Mouse (Mus musculus) 3134 (cell line): ENCODE results near the gene Pls1.

ENCODE experiments used
- DNase-seq: peaks from one replicate; pipeline ENCODE4 v3.0.0-alpha.2; 2011; ENCODE audit warnings: low spot score; ENCODE audit not compliant: insufficient read length; ENCODE audit errors: extremely low read depth

Pls1 gene

DNA sequence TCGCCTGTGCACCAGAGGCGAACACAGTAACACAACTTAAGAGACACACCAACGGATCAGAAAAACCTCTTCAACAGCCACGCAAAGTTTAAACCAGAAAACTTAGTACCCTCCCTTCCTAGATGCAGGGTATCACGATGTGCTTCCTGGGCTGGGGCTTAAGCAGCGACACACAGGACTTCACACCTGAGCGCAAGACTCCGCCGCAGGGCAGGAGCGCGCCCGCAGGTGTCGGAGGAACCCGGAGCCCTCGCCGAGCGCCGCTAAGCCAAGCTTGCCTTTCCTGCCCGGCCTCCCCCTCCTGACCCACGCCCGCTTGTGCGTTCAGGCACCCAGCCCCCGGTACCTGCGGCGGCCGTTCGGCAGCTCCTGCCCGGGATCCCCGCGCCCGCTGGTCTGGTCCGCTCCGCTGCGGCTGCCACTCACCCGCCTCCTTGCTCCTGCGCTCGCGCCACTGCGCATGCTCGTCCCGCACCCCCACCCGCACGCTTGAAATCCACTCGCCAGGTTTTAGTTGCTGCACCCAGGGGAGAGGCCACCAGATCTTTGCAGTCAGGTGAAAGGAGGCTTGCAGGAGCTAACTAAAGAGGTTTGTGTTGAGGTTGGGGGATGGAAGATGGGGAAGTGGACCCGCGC lies at the start of gene Pls1:
TSS of gene Pls1 (minus strand) at position 487 of the 636 bp plus-strand sequence.
- no peak for DNase-seq

GRCm38 (mm10) chr9:95882751-95883150 lies 37.6 kb upstream of the Pls1 start:
- DNase-seq: no peak

DNA sequence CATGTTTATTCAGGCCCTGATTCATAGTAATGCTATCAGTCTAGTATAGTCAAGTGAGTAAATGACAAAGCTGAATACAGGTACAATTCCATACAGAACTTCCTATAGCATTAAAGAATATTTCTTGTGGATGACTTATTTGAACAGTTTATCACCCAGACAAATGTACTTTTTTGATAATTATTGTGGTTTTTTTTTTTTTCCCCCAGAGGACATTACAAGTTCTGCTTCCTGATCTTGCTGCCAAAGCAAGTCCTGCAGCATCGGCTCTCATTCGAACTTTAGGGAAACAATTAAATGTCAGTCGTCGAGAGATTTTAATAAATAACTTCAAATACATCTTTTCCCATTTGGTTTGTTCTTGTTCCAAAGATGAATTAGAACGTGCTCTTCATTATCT lies 33.1 kb upstream of the Pls1 start:
- DNase-seq: no peak

- no peak for DNase-seq
Observed at GRCm38 (mm10) chr9:95858027-95858570, 13.0 kb upstream of the Pls1 start.

GRCm38 (mm10) chr9:95857414-95858026 lies 12.4 kb upstream of the Pls1 start, which contains the start of gene Atr:
Gene Atr (plus strand): TSS chr9:95857597.
- peak; percentile 93 for DNase-seq

DNA sequence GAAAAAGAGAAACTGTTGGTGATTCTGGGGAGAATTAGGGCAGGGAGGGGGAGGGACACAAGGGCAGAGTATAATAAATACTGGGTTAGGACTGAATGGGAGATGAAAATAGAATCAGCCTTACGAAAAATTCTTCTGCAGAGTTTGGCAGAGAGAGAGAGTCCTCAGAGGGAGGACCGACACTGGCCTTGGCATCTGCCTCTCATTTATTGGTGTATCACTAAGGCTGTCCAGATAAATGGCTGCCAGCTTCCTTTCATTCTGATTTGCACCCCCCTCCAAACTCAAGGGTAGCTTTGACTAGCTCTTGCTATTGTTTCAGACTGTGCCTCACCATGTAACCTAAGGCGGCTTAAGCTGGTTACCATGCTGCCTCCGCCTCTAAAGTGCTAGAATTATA lies 10.9 kb upstream of the Pls1 start:
- DNase-seq: no peak

GRCm38 (mm10) chr9:95854891-95855290 lies 9.8 kb upstream of the Pls1 start:
- no peak for DNase-seq

DNA sequence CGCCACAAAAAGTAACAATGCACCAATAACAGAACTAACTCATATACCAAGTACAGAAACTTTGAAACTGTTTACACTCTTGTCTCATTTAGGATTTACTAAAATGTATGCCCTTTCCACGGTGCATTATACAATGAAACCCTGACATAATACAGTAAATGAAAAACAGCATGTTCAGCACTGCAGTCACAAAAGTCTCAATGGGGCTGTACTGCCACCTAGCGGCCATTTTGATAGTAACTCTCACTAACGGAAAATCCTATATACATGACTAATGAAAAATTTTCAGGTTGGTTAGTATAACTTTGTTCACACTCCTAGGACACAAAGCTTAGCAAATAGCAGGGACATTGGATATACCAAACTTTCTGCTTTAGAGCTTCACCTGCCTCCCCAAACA lies 7.8 kb upstream of the Pls1 start:
- peak; percentile 10 for DNase-seq

DNA sequence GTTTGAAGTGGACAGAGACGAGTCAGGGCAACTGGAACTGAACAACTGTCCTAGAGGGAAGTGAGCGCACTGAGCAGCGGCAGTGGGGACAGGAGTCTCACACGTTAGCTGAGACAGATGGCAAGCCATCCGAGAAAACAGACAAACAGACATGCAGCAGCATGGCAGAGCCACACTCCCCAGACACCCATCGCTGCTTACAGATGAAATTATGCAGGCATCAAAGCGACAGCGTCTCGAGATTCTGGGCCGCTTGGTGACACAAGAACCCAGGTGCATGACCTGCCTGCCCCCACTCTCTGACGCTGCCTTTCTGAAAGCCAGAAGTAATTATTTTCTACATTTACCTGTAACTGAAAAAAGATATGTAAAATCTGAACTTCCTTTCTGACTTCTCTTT lies 6.6 kb upstream of the Pls1 start:
- DNase-seq: no peak

DNA sequence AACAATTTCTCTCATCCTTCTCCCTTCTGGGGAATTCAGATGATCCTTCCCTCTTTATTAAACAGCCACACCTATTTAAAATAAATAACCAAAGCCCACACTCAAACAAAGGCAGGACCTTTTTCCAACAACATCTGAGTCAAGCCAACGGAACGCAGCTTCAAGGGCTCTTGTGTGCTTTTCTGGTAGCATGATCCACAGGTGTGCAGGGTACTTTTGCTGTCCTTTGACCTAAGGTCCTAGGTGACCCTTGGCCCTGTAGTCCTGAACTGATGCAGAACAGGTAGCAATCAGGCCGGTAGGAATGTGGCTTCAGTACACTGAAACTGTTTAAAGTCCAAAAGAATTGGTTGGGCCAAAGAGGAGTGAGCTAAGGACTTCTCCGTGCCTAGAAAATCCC lies 600 bp upstream of the Pls1 start:
- no peak for DNase-seq

- DNase-seq: no peak
Observed at GRCm38 (mm10) chr9:95839424-95839823, 5.7 kb downstream of the Pls1 start.

DNA sequence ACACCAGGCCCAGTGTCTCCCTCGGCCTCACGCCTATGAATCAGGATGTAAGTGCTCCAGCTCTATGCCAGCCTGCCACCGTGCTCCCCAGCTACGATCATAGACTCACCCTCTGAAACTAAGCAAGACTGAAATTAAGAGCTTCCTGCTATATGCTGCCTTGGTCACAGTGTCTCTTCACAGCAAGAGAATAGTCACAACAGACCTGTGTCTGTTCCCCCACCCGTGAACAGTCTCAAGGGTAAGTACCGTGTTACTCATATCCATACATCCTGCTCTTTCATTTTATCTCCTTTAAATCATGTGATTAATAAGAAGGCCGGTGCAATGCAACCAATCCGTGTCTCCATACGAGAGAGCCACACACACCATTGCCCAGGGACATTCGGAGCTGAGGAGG lies 9.4 kb downstream of the Pls1 start:
- DNase-seq: no peak

GRCm38 (mm10) chr9:95834799-95835198 lies 10.3 kb downstream of the Pls1 start:
- no peak for DNase-seq

DNA sequence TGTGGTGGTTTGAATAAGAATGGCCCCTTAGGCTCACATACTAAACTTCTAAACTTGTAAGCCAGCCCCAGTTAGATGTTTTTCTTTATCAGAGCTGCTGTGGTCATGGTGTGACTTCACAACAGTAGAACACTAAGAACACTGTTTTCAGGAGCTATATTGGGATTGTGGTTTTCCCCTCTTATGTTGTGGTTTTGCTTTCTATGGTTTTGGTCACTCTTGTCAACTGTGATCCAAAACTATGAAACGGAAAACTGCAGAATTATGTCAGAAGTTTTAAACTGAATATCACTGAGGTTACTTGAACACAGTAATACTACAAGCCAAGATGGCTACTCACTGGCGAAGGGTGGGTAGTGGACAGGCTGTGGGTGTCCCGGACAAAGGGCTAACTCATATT lies 12.4 kb downstream of the Pls1 start:
- DNase-seq: no peak

- DNase-seq: no peak
Observed at GRCm38 (mm10) chr9:95827565-95827964, 17.5 kb downstream of the Pls1 start.

DNA sequence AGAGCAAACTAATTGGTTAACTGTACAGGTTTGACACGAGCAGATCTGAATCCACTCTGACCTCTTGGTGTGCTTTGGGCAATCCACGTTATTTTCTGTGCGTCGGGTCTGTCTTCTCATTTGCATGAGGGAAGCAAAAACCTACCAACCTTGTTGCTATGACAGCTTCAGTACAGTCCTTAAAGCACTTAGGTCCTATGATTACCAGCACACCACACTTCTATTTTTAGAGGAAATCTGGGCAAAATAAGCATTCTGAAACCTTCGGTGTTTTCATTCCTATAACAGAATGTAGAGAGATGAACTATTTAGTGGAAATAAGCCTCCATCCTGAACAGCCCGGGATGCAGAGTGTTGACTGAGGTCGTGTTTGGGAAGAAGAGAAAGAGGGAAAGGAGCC lies 22.6 kb downstream of the Pls1 start:
- DNase-seq: no peak

DNA sequence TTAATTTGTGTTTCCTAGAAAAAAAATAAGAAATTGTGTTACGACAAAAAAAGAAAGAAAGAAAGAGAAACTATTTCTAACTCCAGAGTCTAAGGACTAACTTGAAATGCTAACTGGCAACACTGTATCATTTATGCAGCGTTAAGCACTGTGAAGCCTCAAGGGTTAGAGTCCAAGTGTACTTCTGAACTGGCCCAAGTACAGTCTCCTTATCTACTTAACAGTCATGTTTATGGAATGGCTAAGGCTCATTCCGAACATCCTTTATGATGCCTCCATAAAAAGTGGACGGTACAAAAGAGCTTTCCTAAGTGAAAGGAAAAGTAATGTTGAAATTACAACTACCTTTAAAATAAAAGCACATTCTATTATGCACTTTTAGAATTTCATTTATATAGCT lies 29.4 kb downstream of the Pls1 start:
- no peak for DNase-seq

DNA sequence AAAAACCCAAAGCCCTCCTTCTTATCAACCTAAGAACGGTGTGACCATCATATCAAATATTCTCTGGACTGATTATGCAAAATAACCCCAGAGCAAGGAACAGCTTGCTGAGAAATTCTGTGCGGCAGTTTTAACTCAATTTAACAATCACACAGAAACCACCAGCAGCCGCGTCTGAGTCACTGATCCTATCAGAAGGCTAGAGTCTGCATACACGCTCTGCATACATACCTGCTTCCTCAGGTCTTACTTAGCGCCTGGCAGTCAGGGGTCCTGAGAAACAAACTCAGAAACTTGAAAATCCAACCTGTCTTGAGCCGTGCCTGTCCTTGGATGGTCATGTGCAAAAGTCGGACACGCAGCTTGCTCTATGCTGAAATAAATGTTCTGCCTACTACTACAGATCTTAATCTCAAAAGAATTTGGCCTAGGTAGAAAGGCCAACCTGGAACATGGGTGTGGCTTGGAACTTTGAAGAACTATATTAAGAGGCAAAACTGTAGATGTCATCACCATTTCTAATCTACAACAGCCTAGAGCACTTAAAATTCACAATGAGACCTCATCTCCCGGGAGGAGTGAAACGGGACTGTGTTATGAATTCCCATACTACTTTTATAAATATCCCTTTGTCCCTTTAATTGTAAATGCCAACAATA lies 30.0 kb downstream of the Pls1 start:
- peak; percentile 7 for DNase-seq

GRCm38 (mm10) chr9:95813721-95814531 lies 31.2 kb downstream of the Pls1 start:
- DNase-seq: peak; percentile 67

DNA sequence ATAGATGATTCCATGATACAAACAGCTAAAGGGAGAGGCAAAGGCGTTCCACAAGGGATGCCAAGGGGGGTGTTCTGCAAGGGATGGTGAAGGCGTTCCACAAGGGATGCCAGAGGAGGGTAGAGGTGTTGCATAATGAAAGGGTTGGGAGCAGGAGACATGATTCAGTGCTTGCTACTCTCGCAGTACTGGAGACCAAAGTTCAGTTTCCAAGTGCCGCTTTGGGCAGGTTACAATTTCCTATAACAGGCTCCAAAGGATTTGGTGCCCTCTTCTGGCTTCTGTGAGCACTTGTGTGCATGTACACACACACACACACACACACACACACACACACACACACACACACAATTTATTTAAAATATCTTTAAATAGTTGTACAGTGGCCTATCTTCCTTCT lies 33.3 kb downstream of the Pls1 start:
- DNase-seq: no peak

GRCm38 (mm10) chr9:95809596-95809995 lies 35.5 kb downstream of the Pls1 start:
- peak; percentile 10 for DNase-seq
